7 mouse cellular contexts compared by ENCODE assay signal in the genomic region with DNA sequence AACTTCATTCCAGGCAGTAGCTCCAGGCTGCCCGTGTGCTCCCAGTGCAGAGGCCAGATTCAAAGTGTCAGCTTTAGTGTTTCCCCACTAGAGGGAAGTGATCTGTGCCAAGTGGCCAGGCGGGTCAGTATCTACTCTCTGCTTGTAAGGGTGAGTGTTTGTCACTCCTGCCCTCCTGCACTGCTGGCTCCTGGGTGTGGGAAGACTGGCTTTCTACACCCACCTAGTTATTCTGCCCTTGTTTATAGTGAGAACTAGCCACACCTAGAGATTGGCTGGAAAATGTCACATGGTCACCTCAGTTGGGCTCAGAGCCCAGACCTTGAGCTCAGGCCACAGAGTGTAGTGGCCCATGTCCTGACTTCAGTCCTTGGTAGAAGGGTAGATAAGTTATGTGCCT. TPM values are rescaled to one million over a fixed set of nuclear protein-coding genes. Genes with fewer than 3 reads are reported as not detected.
A peak's percentile ranks its signal among the peaks of the same experiment; 100 is the strongest.
DNase-seq lines count a peak whose midpoint lies in the region; ATAC-seq lines count a peak whose summit lies in the region.

No protein-coding gene starts in this region.

- peak overlapping the region; percentile 85 for H3K4me3 ChIP-seq in erythroblast, embryonic 14.5 days (replicated peaks)
- no peak overlapping the region for H3K4me3 ChIP-seq in neural tube, embryonic 15.5 days (replicated peaks)
- H3K4me3 ChIP-seq in forebrain, embryonic 13.5 days, result no peak overlapping the region
- no peak overlapping the region for H3K4me3 ChIP-seq in midbrain, embryonic 13.5 days (replicated peaks)

- peaks cover 54% of the 10 kb centered on the region for H3K36me3 ChIP-seq in erythroblast, embryonic 14.5 days (ENCODE audit: control insufficient read depth)
- H3K36me3 ChIP-seq in neural tube, embryonic 15.5 days, result peaks cover 30% of the 10 kb centered on the region
- peaks cover 41% of the 10 kb centered on the region for H3K36me3 ChIP-seq in forebrain, embryonic 13.5 days (ENCODE audit: poor library complexity, severe bottlenecking)
- peaks cover 34% of the 10 kb centered on the region for H3K36me3 ChIP-seq in midbrain, embryonic 13.5 days

- H3K9ac ChIP-seq in neural tube, embryonic 15.5 days (replicated peaks), result no peak overlapping the region
- H3K9ac ChIP-seq in forebrain, embryonic 13.5 days, result no peak overlapping the region
- H3K9ac ChIP-seq in midbrain, embryonic 13.5 days (replicated peaks), result no peak overlapping the region

- peak overlapping the region; percentile 87 for H3K4me2 ChIP-seq in neural tube, embryonic 15.5 days
- H3K4me2 ChIP-seq in forebrain, embryonic 13.5 days, result no peak overlapping the region
- no peak overlapping the region for H3K4me2 ChIP-seq in midbrain, embryonic 13.5 days (replicated peaks)

- H3K4me1 ChIP-seq in erythroblast, embryonic 14.5 days (ENCODE audit: control insufficient read depth), result peaks cover 32% of the 10 kb centered on the region
- peaks cover 29% of the 10 kb centered on the region for H3K4me1 ChIP-seq in neural tube, embryonic 15.5 days
- H3K4me1 ChIP-seq in forebrain, embryonic 13.5 days, result peaks cover 21% of the 10 kb centered on the region
- H3K4me1 ChIP-seq in midbrain, embryonic 13.5 days (replicated peaks), result peaks cover 26% of the 10 kb centered on the region

- no peak for ATAC-seq in neural tube, embryonic 15.5 days (ENCODE audit: low FRiP score)
- ATAC-seq in forebrain, embryonic 13.5 days, result no peak
- ATAC-seq in midbrain, embryonic 13.5 days, result no peak

- H3K9me3 ChIP-seq in erythroblast, embryonic 14.5 days (ENCODE audit: control insufficient read depth, low read length), result no peaks in the 10 kb centered on the region
- no peaks in the 10 kb centered on the region for H3K9me3 ChIP-seq in neural tube, embryonic 15.5 days (replicated peaks)
- H3K9me3 ChIP-seq in forebrain, embryonic 13.5 days (replicated peaks), result no peaks in the 10 kb centered on the region
- H3K9me3 ChIP-seq in midbrain, embryonic 13.5 days, result no peaks in the 10 kb centered on the region

- H3K27me3 ChIP-seq in erythroblast, embryonic 14.5 days (ENCODE audit: control insufficient read depth), result no peaks in the 10 kb centered on the region
- H3K27me3 ChIP-seq in neural tube, embryonic 15.5 days (replicated peaks), result no peaks in the 10 kb centered on the region
- no peaks in the 10 kb centered on the region for H3K27me3 ChIP-seq in forebrain, embryonic 13.5 days
- H3K27me3 ChIP-seq in midbrain, embryonic 13.5 days, result no peaks in the 10 kb centered on the region

- H3K27ac ChIP-seq in neural tube, embryonic 15.5 days (replicated peaks), result no peak overlapping the region
- no peak overlapping the region for H3K27ac ChIP-seq in forebrain, embryonic 13.5 days
- no peak overlapping the region for H3K27ac ChIP-seq in midbrain, embryonic 13.5 days

- peak; percentile 33 for DNase-seq in 3134 (ENCODE audit: extremely low read depth, insufficient read length, low spot score)
- peak; percentile 62 for DNase-seq in 3T3-L1 (ENCODE audit: low read depth, low spot score)
- peak; percentile 65 for DNase-seq in kidney, postnatal 10 days

- WGBS in neural tube, embryonic 15.5 days, result 72% methylated on average over 2 of the region's 2 CpGs
- 85% methylated on average over 2 of the region's 2 CpGs for WGBS in forebrain, embryonic 13.5 days
- WGBS in midbrain, embryonic 13.5 days, result 86% methylated on average over 2 of the region's 2 CpGs

RNA-seq across cellular contexts. Expression of gene Rit1, which starts 2.5 kb away (rescaled TPM):
- 3.6 and 4.6 TPM in 2 replicates for polyA plus RNA-seq in erythroblast, embryonic 14.5 days (2012)
- 58.7 and 67.5 TPM in 2 replicates for polyA plus RNA-seq in neural tube, embryonic 15.5 days (2015; fragmentation: Nextera tagmentation; extraction: Ambion mirVana)
- polyA plus RNA-seq in forebrain, embryonic 13.5 days (2015; fragmentation: Nextera tagmentation; extraction: Ambion mirVana), result 49.5 and 52.6 TPM in 2 replicates
- 51.1 and 52.1 TPM in 2 replicates for polyA plus RNA-seq in midbrain, embryonic 13.5 days (2015; fragmentation: Nextera tagmentation; extraction: Ambion mirVana)

RNA-seq across cellular contexts. Expression of gene Khdc4, which starts 33.5 kb away (rescaled TPM):
- 0.32 and 0.37 TPM in 2 replicates for polyA plus RNA-seq in erythroblast, embryonic 14.5 days (2012)
- polyA plus RNA-seq in neural tube, embryonic 15.5 days (2015; fragmentation: Nextera tagmentation; extraction: Ambion mirVana), result 85.9 and 87.4 TPM in 2 replicates
- 97.8 and 102 TPM in 2 replicates for polyA plus RNA-seq in forebrain, embryonic 13.5 days (2015; fragmentation: Nextera tagmentation; extraction: Ambion mirVana)
- polyA plus RNA-seq in midbrain, embryonic 13.5 days (2015; fragmentation: Nextera tagmentation; extraction: Ambion mirVana), result 102 and 105 TPM in 2 replicates

RNA-seq across cellular contexts. Expression of gene Syt11, which starts 55.9 kb away (rescaled TPM):
- polyA plus RNA-seq in erythroblast, embryonic 14.5 days (2012), result 0.02 TPM in 1 of 2 replicates, not detected in the other
- polyA plus RNA-seq in neural tube, embryonic 15.5 days (2015; fragmentation: Nextera tagmentation; extraction: Ambion mirVana), result 207 and 237 TPM in 2 replicates
- 218 and 237 TPM in 2 replicates for polyA plus RNA-seq in forebrain, embryonic 13.5 days (2015; fragmentation: Nextera tagmentation; extraction: Ambion mirVana)
- 200 and 211 TPM in 2 replicates for polyA plus RNA-seq in midbrain, embryonic 13.5 days (2015; fragmentation: Nextera tagmentation; extraction: Ambion mirVana)

Comparison
In these comparisons a context has a peak if more than half of its experiments do, and no peak if none do; other contexts are left out.
1. RNA of gene Khdc4, which starts 33.5 kb away (polyA plus RNA-seq): 102 to 105 TPM in midbrain, embryonic 13.5 days, 97.8 to 102 TPM in forebrain, embryonic 13.5 days and 85.9 to 87.4 TPM in neural tube, embryonic 15.5 days; 0.32 to 0.37 TPM in erythroblast, embryonic 14.5 days; every median in the first group is over 10 times any median in the second.
2. RNA of gene Syt11, which starts 55.9 kb away (polyA plus RNA-seq): 207 to 237 TPM in neural tube, embryonic 15.5 days, 218 to 237 TPM in forebrain, embryonic 13.5 days and 200 to 211 TPM in midbrain, embryonic 13.5 days; 0.02 TPM in erythroblast, embryonic 14.5 days; every median in the first group is over 100 times any median in the second.
3. Peak in every context shown above with its lines, with median percentiles within 50 percentile points of each other: DNase-seq.